Mouse (Mus musculus) embryonic facial prominence, embryonic 11.5 days (tissue): ENCODE measurements around the gene Cntnap5b. TPM values are rescaled to one million over a fixed set of nuclear protein-coding genes. Genes with fewer than 3 reads are reported as not detected.
"Not testable (repeated sequence)": the region's sequence is repeated elsewhere in the genome, so short reads cannot be mapped to it uniquely, and the experiment has no call there.

Source experiments
- ATAC-seq: fragments of 200-750 bp; cut with Nextera tagmentation; replicated peaks from 2 replicates; pipeline ENCODE4 v1.8.0; 2017; ENCODE audit warnings: low read depth; ENCODE audit not compliant: insufficient number of reproducible peaks, low FRiP score, low TSS enrichment
- DNase-seq: peaks from one replicate; pipeline ENCODE4 v3.0.0-alpha.2; 2015; ENCODE audit warnings: low spot score
- H3K27ac ChIP-seq: fragments of 300-500 bp; sonication (generic); replicated peaks from 2 replicates; pipeline ENCODE4 v1.5.1; 2014; ENCODE audit warnings: mild to moderate bottlenecking, low read depth, low read length, control low read depth
- H3K27me3 ChIP-seq: fragments of 300-500 bp; sonication (generic); 2 replicates; pipeline ENCODE4 v1.6.1; 2014; ENCODE audit warnings: mild to moderate bottlenecking, low read length, moderate library complexity, mixed read lengths; ENCODE audit not compliant: control insufficient read depth, insufficient read depth
- H3K36me3 ChIP-seq: fragments of 300-500 bp; sonication (generic); replicated peaks from 2 replicates; pipeline ENCODE4 v1.6.1; 2014; ENCODE audit warnings: low read depth, mild to moderate bottlenecking, low read length, moderate library complexity, mixed read lengths; ENCODE audit not compliant: control insufficient read depth, insufficient read depth
- H3K4me1 ChIP-seq: fragments of 300-500 bp; sonication (generic); 2 replicates; pipeline ENCODE4 v1.6.1; 2014; ENCODE audit warnings: low read length, mixed read lengths; ENCODE audit not compliant: control insufficient read depth, insufficient read depth
- H3K4me2 ChIP-seq: fragments of 300-500 bp; sonication (generic); 2 replicates; pipeline ENCODE4 v1.6.1; 2014; ENCODE audit warnings: low read depth, mild to moderate bottlenecking, control low read depth, low read length, moderate library complexity
- H3K4me3 ChIP-seq: fragments of 300-500 bp; sonication (generic); 2 replicates; pipeline ENCODE4 v1.5.1; 2014; ENCODE audit warnings: low read depth, low read length, control low read depth
- H3K9ac ChIP-seq: fragments of 300-500 bp; sonication (generic); replicated peaks from 2 replicates; pipeline ENCODE4 v1.6.1; 2014; ENCODE audit warnings: mild to moderate bottlenecking, control low read depth, low read length
- H3K9me3 ChIP-seq: fragments of 300-500 bp; sonication (generic); replicated peaks from 2 replicates; pipeline ENCODE4 v1.6.1; 2016; ENCODE audit warnings: mild to moderate bottlenecking, low read length, inconsistent platforms, mixed read lengths; ENCODE audit not compliant: control insufficient read depth
- WGBS: fragments of 180-500 bp; shearing (Covaris S2); extraction: QIAGEN DNeasy Blood & Tissue Kit; methylation state at CpG from one replicate; pipeline ENCODE4 v1.1.7; 2014; 5-methylcytosine and 5-hydroxymethylcytosine counted together
- polyA plus RNA-seq: library from polyadenylated mRNA; unstranded; fragments of >200 nt; fragmentation: Nextera tagmentation; extraction: Ambion mirVana; gene quantifications from 2 replicates; pipeline ENCODE4 v1.2.1, GENCODE M21; 2014

The Cntnap5b gene
- polyA plus RNA-seq, 1 experiment from 2014 or later, result 0.10 TPM

GRCm38 (mm10) chr1:99959428-99959987 is 186.9 kb downstream of the Cntnap5b start:
- no peak overlapping the region for H3K9ac ChIP-seq
- no peak overlapping the region for H3K27ac ChIP-seq
- no peak overlapping the region for H3K4me2 ChIP-seq
- no peaks in the 10 kb centered on the region for H3K27me3 ChIP-seq
- H3K36me3 ChIP-seq, result no peaks in the 10 kb centered on the region
- ATAC-seq, result no peak
- no peaks in the 10 kb centered on the region for H3K9me3 ChIP-seq
- H3K4me3 ChIP-seq, result no peak overlapping the region
- 30% methylated on average over 2 of the region's 2 CpGs for WGBS
- DNase-seq, result no peak
- H3K4me1 ChIP-seq, result no peaks in the 10 kb centered on the region

DNA sequence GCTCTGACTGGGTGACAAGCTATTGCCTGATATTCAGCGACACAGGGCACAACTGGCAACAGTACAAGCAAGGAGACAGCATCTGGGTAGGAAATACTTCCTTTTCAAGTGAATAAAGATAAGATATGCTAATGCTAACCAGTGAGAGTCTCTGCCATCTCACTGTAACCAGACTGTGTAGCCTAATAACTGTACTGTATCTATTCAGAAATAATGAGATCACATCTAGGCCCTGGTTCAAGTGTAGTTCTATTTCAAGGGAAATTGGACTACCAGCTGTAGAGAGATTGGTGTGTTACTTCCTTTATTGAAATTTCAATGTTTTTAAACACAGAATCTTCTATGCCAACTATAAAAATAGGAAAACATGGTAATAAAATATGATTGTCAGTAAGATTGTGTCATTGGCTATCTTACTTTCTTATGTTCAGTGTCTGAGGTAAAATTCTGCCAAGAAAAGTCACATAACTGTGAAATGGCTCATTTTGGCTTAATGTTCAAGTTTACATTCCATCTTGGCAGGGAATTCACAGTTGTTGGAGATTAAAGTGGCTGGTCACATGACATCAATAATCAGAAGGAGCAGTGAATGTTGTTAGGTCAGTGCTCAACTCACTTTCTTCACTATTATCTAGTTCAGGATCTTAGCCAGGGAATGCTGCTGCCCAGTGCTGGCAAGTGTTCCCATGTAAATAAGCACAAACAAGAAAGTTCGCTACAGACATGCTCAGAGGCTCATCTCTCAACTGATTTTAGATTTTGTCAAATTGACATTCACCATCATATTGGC is 194.9 kb downstream of the Cntnap5b start:
- Histone ChIP-seq H3K27me3 (no peaks in the 10 kb centered on the region), H3K4me1 (no peaks in the 10 kb centered on the region), H3K9ac (no peak overlapping the region), H3K36me3 (no peaks in the 10 kb centered on the region), H3K4me2 (no peak overlapping the region), H3K9me3 (no peaks in the 10 kb centered on the region), H3K27ac (no peak overlapping the region), H3K4me3 (no peak overlapping the region)
- DNase-seq, result no peak
- 90% methylated on average over 2 of the region's 2 CpGs for WGBS
- ATAC-seq, result no peak

GRCm38 (mm10) chr1:99970184-99971086 is 197.9 kb downstream of the Cntnap5b start:
- H3K9ac ChIP-seq, result no peak overlapping the region
- ATAC-seq (no peak), DNase-seq (no peak)
- H3K4me1 ChIP-seq, result no peaks in the 10 kb centered on the region
- no peaks in the 10 kb centered on the region for H3K27me3 ChIP-seq
- H3K9me3 ChIP-seq, result no peaks in the 10 kb centered on the region
- H3K4me3 ChIP-seq, result no peak overlapping the region
- WGBS, result 28% methylated on average over 4 of the region's 4 CpGs
- H3K27ac ChIP-seq, result no peak overlapping the region
- no peak overlapping the region for H3K4me2 ChIP-seq
- H3K36me3 ChIP-seq, result no peaks in the 10 kb centered on the region

DNA sequence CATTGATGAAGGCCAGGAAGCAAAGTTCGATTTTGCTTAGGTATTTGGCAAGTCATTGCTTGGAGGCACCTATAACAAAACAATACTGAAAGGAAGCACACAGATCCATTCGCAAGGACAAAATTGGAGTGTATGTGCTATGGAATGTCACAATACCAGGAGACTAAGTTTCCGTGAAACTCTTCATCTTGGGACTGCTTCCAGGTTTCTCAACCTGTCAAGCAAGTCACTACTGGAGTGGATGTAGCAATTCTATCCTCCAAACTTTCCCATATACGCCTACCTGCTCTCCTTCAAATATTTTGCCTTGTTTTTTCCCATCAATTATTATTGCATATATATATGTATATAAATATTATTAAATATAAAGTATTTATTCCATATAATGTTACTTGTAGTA is 228.7 kb downstream of the Cntnap5b start:
- H3K4me2 ChIP-seq, H3K4me3 ChIP-seq, H3K4me1 ChIP-seq, H3K27ac ChIP-seq, H3K36me3 ChIP-seq, DNase-seq, H3K9me3 ChIP-seq, H3K9ac ChIP-seq, ATAC-seq, H3K27me3 ChIP-seq: not testable (repeated sequence)
- 85% methylated on average over 4 of the region's 4 CpGs for WGBS

DNA sequence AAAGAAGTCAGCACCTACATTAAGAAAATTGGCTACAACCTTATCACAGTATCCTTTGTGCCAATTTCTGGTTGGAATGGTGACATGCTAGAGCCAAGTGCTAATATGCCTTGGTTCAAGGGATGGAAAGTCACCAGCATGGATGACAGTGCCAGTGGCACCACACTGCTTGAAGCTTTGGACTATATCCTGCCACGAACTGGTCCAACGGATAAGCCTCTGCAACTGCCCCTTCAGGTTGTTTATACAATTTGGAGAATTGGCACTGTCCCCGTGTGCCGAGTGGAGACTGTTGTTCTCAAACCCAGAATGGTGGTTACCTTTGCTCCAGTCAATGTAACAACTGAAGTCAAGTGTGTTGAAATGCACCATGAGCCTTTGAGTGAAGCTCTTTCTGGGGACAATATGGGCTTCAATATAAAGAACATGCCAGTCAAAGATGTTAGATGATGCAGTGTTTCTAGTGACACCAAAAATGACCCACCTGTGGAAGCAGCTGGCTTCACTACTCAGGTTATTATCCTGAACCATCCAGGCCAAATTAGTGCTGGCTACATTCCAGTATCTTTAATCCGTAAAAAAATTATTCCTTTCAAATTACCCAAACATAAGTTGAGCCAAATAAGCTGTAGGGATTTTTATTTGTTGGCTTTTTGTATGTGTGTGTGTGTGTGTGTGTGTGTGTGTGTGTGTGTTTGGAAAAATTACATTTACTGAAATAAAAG is 233.6 kb downstream of the Cntnap5b start:
- Histone ChIP-seq H3K4me2 (no peak overlapping the region), H3K27me3 (no peaks in the 10 kb centered on the region), H3K4me1 (no peaks in the 10 kb centered on the region), H3K27ac (no peak overlapping the region), H3K36me3 (no peaks in the 10 kb centered on the region), H3K9ac (no peak overlapping the region), H3K9me3 (no peaks in the 10 kb centered on the region), H3K4me3 (no peak overlapping the region)
- 80% methylated on average over 5 of the region's 5 CpGs for WGBS
- DNase-seq (no peak), ATAC-seq (no peak)

DNA sequence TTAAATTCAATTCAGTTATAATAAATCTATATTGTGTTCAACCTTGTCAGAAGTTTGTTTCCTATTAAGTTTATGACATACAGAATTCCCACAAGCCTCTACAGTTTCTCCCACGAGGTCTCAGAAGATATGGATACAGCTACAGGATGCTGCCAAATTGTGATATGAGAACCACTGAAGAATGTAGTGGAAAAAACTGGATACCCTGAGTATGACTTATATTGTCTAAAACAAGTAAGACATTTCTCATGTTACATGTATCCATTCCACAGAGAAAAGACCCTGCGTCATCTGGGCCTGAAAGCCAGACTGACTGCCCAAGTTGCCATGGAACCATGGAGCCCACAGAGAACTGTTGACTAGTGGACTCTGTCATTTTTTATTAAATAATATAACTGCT is 269.2 kb downstream of the Cntnap5b start:
- WGBS, result 77% methylated on average over 2 of the region's 2 CpGs
- H3K9ac ChIP-seq, result no peak overlapping the region
- no peak overlapping the region for H3K27ac ChIP-seq
- H3K4me3 ChIP-seq, result no peak overlapping the region
- DNase-seq (no peak), ATAC-seq (no peak)
- no peaks in the 10 kb centered on the region for H3K9me3 ChIP-seq
- H3K27me3 ChIP-seq, result no peaks in the 10 kb centered on the region
- no peak overlapping the region for H3K4me2 ChIP-seq
- no peaks in the 10 kb centered on the region for H3K36me3 ChIP-seq
- H3K4me1 ChIP-seq, result no peaks in the 10 kb centered on the region

- no peak overlapping the region for H3K27ac ChIP-seq
- no peak overlapping the region for H3K4me2 ChIP-seq
- WGBS, result 73% methylated on average over 2 of the region's 2 CpGs
- no peaks in the 10 kb centered on the region for H3K9me3 ChIP-seq
- DNase-seq (no peak), ATAC-seq (no peak)
- no peak overlapping the region for H3K4me3 ChIP-seq
- no peaks in the 10 kb centered on the region for H3K4me1 ChIP-seq
- no peaks in the 10 kb centered on the region for H3K27me3 ChIP-seq
- no peak overlapping the region for H3K9ac ChIP-seq
- no peaks in the 10 kb centered on the region for H3K36me3 ChIP-seq
Observed at GRCm38 (mm10) chr1:100079812-100080211, 307.2 kb downstream of the Cntnap5b start.
